Mouse (Mus musculus) urinary bladder, postnatal 4 days (tissue): ENCODE measurements around the gene Dennd6b.

Experiments used
- DNase-seq, 2 experiments: peaks; one replicate each; pipeline ENCODE4 v3.0.0; 2021 to 2022; ENCODE audit warnings: low spot score in 2 of 2

Gene Dennd6b

DNA sequence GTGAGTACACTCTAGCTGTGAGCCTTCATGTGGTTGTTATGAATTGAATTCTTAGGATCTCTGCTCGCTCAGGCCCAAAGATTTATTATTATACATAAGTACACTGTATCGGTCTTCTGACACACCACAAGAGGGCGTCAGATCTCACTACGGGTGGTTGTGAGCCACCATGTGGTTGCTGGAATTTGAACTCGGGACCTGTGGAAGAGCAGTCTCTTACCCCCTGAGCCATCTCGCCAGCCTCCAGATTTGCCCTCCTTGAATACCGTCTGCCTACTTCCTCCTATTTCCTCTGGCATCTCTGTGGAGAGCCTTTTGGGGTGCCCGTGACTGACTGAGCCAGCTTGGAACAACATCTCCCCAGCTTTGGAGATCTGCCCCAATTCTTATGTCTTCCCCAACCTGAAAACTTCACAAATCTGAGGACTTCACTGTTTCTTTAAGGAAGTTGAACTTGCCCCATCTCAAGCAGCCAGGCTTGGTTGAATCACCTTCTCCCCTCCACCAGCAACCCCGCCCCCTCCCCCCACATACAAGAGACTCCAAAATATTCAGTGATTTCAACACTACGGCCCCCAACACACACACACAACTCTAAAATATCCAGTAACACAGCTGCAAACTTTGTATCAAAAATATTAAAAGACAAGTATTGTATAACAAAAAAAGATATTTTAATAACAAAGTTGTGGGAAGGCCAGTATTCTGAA, 14.6 kb downstream of the Dennd6b start:
- DNase-seq, result no peak

DNA sequence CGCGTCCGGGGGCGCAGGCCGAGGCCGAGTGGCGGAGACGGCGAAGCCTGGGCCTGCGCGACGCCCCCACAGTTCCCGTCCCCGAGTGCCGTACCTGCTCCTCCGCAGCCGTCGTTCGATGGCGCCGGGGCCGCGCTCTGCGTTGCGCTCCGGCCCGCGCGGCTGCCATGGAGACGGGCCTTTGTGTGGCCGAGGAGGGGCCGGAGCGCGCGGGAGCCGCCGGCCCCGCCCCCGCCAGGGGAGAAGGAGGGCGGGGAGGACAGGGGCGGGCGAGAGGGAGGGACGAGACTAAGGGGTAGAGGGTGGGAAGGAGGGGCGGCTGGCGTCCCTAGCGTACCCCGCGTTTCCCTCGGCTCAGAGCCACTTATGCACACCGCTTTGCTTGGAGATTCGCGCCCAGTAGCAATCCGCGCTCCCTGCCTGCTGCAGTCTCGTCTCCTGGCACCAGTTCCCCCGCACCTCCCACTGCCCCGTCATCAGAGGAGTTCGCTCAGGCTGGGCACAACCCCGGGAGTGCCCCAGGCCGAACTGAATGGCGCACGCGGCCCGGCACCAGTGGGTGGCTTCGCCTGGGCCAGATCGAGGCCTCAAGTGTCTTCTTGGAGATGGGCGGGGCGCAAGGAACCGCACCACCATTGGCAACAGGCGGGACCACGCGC, 15.6 kb downstream of the Dennd6b start, which contains the start of gene Plxnb2:
Gene Plxnb2 (minus strand): TSS at position 218 of the 659 bp plus-strand sequence.
- DNase-seq, result peak; percentile 78 to 80

DNA sequence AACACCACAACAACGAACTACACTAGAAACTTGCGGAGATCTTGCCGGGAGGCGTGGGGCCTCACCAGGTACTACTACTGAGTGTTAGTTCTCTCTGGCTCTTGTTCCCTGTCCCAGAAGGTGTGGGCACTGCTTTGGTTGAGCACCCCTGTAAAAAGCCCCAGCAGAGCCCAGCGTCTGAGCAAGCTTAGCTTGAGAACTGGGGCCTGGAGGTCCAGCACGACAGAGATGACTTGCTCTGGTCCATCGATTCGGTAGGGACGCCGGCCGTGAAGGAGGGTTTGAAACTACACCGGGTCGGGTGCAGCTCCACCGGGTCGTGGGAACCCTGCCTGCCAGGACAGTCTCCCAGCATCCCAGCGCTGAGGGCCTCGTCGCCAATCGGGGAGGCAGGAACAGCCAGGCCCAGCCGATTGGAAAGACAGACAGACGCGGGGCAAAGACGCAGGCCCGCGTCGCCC, 16.2 kb downstream of the Dennd6b start:
- no peak for DNase-seq

DNA sequence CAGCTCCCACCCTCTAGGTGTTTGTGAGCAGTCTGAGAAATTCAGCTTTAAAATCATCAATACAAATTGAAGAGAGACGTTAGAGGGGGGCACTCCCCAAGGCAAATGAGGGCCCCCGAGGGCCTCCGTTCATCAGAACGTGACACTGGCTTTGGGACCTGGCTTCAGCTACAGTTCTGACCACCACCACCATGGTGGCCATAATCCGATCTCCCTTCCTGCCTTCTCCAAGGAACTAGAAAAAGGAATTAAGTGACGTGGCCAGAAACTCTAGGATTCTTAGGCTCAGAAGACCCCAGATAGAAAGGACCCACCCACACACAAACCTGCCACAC, 16.7 kb downstream of the Dennd6b start:
- no peak for DNase-seq

DNA sequence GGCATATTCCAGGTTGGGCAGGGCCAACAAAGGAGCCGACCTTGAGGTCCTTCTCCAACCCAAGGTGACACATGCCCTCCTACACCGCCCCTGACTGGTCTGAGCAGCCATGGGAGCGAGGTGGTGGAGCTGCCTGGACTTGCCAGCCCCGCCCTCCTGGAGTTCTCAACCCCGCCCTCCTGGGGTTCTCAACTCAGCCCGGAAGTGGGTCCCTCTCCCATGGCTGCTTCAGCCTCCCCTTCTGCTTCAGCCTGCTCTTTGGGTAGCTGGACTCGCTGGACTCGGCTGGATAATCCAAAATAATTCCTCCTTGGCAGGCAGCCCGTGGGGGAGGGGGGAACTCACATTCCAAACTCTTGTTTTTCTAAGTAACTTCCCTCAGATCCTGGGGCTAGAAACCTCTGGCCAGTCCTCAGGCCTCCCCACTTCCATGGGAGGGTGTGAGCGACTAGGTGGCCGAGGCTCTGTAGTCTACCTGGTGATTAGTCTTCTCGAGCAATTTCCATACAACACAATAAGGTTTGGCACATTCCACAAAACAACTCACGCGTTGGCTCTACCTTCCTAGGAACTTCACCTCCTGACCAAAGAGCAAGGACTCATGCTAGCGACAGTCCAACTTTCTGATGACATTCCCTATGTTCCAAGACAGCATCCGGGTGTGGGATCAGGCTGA, 17.2 kb downstream of the Dennd6b start:
- DNase-seq, result peak; percentile 82 to 83

DNA sequence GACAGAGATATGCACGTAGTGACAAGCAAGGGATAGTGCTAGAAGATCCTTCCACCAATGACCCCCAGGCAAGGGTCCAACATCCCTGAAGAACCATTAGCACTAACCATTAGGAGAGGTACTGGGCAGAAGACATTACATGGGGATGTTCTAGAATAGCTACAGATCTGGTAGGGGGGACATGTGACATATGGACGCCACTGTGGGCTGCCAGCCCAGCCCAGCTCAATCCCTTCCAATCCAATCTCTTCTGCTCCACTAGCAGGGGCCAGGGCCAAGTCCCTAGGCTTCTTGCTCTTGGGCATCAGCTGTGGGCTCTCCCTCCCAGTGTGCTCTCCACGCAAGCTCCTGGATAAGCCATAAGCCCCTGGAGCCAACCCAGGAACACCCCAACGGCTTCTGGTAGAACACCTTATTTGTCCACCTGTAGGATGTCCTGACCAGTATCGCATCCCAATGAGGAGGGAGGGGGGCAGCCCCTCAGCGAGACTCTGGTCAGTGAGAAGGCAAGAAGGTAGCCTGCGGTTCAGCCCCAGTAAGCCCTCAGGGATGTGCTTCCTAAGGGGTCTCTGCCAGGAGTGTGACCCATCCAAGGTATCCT, 17.9 kb downstream of the Dennd6b start:
- no peak for DNase-seq

DNA sequence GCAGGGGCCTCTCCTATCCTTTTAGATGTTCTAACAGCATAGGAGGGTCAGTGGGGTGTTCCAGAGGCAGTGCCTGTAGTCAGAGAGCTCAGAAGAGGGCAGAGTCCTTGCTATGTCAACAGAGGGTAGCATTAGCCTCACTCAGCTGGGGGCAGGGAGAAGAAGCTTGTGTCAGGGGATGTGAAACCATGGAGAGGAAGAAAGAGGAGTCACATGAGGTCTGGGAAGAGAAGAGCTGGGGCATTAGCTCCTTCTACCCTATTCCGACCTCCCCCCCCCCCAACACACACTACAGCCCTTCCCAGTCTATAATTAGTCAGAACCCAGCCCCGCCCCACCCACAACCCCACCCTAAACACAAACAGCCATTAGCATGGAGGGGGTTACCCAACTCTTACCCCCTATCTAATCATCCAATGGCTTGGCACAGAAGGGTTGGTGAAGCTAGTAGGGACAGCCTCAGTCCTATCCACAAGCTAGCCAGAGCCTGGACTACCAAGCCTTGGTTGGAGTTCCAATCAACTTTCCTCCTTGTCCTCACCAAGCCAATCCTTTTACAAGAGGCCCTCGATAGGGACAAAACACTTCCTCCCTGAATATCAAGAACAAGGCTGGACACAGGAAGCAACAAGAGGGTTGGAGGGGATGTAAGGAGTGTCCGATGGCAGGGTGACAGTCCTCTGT, 18.6 kb downstream of the Dennd6b start:
- no peak for DNase-seq

DNA sequence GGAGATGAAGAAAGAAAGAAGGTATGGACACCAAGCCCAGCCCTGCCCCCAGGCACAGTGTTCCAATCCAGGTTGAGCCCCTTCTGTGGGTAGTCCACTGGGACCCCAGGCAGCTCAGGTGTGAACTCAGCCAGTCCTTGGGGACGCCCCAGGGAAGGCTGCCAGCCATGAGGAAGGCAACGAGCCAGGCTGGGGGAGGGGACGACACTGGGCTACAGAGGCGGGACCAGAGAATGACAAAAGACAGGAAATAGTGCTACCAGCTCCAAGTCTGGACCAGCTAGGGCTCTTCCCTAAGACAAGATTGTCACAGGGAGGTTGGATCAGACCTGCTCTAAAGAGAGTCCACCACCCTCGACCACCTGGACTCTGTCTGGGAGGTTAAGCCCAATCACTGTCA, 19.2 kb downstream of the Dennd6b start:
- DNase-seq, result peak; percentile 73 to 80

DNA sequence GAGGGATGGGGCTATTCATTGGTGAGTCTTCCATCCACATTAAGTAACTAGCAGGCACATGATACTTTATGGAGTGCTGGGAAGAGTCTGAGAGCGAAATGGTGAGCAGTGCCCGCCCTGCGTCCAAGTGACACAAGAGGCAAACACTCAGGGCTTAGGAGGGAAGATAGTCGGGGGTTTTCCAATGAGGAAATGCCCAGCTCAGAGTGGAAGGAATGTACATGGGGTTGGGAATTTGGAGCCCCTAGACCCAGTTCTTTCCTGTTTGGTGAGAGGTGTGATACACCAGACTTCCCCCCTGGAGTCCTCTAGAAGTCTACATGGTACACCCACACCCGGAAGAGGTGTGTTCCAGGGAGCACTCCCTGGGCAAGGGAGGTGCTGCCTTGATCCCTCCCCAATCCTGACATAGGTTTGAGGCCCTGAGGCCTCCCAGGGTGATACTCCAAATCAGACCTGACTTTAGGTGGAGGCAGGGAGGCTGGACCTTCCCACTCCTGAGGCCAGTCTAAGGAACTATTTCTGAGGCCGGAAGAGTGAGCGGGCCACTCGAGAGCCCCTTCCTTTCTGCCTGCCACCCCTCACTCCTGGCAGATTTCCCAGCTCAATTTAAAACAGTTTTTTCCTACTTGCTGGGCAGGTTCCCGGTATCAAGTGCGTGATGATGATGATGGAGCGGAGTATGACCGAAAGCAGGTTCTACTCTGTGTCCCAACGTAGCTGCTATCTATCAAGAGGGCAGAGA, 20.7 kb downstream of the Dennd6b start:
- DNase-seq, result no peak

DNA sequence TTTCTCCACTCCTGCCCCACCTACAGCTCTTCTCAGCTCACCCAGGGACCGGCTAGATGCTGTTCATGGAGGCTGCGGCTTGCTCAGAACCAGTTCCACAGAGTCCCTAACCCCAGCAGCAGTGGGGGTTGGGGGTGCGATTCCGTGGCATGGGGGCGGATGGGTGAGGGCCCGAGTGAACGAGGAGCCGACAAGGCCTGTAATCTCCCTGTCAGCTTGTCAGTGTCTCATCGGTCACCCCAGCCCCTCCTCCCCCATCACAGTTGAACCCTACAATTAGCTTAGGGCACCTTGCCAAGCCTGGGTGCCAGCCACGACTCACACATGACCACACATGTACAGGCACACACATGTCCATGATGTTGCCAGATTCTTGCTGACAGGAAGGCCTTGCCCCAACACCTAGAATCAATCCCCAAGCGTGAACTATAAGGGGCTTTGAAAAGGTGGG, 21.4 kb downstream of the Dennd6b start:
- DNase-seq, result no peak

DNA sequence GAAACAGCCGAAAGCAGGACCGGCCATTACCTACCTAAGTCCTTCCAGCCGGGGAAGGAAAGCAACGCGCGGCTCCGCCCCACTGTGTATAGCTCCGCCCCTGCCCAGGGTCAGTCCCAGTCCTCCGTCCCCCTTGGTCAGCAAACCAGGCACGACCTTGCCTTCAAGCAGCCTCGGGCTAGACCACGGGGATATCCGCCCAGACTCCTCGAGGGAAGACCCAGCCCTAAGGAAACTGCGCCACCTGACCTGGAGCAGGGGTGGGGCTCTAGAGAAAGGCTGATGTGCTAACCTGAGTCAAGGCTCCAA, 22.4 kb downstream of the Dennd6b start:
- peak in 1 of 2 experiments; percentile 55 for DNase-seq

DNA sequence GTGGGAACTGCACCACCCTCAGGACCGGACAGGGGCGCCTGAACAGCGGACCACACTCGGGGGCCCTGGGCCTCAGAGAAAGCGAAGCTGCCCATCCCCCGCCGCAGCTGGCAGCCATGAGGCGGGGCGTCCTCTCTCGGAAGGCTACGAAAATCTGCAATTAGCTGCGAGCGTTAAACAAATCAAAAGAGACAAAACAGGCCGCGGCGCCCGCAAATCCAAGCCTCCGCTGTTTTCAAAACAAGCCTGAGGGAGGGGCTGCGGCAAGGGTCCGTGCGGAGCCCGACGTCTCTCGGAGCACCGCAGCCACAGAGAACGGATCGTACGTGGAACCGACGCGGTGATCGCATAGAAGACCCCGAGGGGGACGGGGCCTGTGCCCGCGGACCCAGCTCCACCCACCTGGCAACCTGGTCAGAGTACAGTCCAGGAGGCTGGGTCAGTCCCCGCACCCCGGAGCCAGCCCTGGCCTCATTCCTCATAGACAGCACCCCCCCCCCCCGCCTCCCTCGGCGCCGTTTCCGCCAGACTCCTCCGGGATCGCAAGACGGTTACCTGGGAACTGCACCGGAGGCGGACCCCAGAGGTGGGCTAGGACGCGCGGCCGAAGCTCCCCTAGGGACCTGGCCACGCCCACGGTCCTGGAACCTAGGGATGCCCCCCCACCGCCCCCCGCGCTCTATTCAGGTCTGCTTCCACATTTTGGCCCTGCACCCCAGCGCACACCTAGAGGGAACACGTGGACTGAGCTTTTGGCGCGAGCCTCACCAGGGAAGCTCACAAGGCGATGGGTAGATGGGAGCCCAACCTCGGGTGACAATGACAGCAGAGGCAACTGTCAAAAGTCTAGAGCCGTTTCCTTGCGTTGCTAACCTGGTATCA, 23.0 kb downstream of the Dennd6b start:
- no peak for DNase-seq

DNA sequence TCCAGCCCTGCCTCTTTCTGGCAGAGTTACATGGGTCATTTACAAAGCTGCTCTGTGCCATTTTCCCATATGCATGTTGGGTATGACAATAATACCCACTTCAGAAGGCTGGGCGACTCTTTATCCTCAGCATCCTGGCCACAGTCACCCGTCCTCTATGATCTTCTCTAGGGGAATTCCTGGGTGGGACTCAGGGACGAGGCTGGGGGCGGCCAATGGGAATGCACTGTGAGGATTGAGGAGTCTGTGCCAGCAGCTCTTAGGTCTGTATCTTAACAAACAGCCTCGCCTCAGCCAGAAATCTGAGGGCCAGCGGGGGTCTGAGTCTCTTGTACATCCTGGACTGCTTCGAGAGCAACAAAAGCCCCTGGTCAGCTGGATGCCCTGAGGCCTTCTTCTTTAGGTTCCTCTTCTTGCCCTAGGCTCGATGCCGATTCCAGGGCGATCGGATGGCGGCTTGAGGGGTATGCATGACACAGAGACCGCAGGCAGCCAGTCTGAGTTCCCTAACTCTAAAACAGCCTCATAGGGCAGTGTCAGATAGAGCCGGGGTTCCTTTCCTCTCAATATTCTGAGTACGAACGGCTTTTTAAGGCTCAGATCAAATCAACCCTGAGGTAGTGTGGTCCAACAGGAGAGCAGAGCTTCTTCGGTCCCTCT, 23.9 kb downstream of the Dennd6b start:
- DNase-seq, result no peak

DNA sequence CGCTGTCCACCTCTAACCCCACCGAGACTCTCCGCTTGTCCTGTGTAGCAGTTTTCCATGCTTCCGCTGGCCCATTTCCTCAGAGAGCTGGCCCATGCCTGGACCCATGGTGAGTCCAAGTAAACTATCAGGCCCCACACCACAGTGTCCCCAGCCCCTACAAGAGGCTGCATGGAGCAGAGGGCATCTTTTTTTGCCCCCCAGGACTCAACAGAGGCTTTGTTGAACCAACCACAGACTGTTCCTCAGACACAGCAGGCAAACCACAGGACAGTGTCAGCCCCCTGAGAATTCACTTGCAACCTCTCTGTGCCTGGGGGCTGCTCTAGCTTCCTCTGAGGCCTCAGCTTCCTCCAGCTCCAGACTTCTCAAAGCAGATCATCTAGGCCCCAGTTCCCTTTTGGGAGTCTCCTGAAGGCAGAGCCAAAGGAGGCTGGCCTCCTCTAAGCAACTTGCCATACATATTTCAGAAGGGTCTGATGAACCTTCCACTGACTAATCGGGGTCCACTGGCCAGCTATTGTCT, 24.7 kb downstream of the Dennd6b start:
- no peak for DNase-seq

DNA sequence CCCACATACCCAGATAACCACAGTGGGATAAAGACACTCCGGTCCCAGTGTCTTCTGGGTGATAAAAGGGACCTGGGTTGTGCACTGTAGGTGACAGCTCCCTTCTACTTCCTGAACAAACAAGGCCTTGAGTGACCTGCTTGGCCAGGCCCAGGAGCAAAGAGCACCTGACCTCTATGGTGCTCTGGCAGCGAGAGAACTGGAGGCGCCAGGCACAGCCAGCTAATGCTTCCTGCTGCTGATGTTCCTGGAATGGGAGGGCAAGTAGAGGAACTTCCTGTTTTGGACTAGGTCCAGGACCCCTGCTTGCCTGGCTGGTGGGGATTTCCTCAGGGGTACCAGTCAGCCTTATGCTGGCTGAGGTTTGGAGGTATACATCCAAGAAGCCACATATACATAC, 26.2 kb downstream of the Dennd6b start:
- DNase-seq, result no peak

DNA sequence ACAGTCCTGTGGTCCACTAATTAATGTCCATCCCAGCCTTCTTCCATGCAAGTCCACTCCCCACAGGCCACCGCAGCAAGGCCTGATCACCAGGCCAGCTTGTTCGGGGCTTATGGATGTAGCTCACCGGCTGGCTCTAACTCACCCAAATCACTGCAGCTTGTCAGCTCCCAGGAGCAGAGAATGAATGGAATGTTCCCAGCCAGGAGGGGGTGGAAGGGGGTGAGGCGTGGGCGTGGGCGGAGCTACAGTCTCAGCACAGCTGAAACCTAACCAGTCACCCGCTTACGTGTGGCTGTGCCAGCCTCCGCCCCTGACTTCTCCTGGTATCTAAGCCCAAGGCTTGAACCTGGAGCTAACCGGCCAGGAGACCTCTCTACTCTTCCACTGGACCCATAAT, 26.9 kb downstream of the Dennd6b start:
- DNase-seq, result peak; percentile 78 to 80

DNA sequence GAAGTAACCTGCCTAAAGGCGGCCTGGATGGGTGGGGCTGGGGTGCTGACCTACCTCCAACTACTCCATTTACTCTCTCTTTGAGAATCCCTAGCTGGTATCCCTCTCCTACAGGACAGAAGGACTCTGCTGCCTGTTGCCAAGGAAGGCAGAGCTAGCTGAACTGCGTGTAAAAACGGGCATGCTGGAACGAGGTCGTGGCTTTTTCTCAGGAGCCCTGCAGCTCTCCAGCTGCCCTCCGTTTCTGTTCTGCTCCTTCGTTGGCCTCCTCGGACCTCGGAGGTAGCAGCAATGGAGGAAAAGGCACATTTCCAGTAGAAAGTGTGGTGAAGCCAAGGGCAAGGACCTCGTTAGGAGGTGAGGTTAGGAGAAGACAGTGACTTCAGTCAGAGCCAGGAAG, 27.4 kb downstream of the Dennd6b start:
- DNase-seq, result no peak

DNA sequence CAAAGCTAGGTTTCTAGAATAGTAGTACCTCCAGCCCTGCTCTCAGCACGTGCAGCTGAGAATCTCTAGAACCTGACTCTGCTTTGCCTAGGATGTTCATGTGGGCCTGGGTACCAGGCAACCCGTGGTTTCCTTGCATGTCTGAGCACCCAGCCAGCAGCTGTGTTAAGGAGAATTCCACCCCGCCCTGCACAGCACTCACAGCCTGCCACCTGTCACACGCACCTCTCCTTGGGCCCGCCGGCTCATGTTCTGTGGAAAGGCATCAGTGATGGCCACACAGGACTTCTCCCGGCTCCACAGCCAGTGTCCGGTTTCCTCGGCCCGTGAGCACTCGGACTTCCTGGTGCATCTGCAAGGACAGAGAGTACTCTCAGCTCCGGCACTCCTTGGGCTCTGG, 30.8 kb downstream of the Dennd6b start:
- no peak for DNase-seq

DNA sequence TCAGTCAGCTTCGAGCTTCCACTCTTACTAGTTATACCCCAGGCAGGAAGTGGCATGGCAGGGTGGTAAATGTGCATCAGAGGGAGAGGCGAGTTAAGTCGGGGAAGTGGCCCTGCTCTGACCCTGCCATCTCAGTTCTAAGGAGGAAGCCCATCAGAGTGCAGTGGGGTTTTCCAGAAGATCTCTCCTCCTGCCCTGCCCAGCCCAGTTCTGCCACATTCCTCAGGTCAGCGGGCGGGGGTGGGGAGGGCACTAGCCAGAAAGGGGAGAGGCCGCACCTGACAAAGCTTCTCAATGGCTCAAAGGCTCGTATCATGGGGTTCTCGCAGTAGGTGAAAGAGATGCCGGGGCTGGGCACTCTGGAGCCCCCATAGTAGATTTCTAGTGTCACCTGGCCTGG, 34.9 kb downstream of the Dennd6b start:
- DNase-seq, result peak in 1 of 2 experiments; percentile 49

DNA sequence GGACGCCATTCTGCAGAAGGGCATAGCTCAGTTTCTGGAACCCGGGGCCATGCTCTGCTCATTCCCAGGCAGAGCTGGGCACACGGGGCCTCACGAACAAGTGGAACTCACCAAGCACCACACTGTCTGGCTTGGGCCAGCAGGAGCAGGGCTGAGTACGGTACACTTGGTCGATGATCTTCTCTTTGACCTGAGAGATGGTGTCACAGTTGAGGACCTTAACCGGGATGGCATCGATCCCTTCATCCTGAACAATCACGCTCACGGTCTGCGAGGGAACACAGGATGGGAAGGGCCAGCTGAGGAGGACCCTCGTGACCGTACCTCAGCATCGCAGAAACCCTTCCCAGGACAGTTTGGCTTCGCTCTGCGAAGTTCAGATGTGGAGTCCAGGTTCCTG, 37.8 kb downstream of the Dennd6b start:
- no peak for DNase-seq
